Mouse (Mus musculus): ENCODE results near the gene Sfxn2. TPM values are rescaled to one million over a fixed set of nuclear protein-coding genes. Genes with fewer than 3 reads are reported as not detected.

Sfxn2 gene
- total RNA-seq (2022), result 1 to 10 TPM; 4.3 to 5.6 (median 4.8) TPM

DNA sequence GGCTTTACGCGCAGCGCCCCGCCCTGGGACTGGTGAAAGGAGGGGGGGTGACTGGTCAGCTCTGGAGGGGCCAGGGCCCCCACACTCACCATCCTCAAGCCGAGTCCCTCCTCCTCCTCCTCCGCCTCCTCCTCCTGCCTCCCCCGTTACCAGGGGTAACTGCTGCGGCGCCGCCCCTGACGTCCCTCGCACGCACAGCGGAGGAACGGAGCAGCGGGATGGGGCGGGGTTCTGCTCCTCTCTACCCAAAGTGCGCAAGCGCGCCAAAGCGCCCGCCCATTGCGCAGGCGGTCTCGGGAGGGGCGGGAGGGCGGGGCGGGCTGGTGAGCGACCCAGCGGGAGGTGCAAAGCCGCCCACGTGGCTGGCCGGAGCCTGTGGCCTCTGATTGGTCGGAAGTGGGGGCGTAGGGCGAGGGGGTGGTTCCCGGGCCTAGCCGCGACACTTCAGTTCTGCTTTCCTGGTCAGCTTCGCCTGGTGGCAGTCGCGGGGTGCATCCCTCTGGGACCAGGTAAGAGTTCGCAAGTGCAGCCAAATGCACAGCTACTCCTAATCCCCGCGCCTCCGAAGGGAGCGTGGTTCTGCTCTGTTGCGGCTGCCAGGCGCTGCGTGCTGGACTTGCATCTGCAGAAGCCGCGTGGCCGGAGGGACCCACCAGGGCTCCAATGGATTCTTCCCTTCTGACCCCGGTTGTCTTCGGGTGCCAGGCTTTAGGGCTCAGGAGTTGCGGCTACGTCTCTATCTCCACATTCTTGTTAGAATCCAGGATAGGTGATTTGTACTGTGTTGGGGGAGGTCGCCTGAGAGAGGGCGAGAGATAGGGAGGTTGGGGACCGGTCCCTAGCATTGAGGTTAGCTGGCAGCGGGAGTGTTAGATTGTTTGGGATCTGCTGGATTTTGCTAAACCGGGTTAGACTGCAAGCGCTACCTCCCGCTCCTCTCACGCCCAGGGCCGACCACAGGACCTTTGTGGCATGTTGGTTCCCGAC lies at the start of gene Sfxn2, which contains the start of gene Arl3:
Gene Sfxn2 (plus strand): TSS at position 415 of the 987 bp plus-strand sequence.
Gene Arl3 (minus strand): TSS at position 248 of the 987 bp plus-strand sequence.
- peak; percentile 79 to 94 for DNase-seq (ENCODE audit: low spot score in 2 of 2)

- DNase-seq (ENCODE audit: low spot score in 2 of 2), result peak in 1 of 2 experiments; percentile 91
Measured at GRCm38 (mm10) chr19:46523480-46524151, 49.5 kb upstream of the Sfxn2 start.

GRCm38 (mm10) chr19:46524152-46524544 lies 49.0 kb upstream of the Sfxn2 start:
- DNase-seq (ENCODE audit: low spot score in 2 of 2), result no peak

DNA sequence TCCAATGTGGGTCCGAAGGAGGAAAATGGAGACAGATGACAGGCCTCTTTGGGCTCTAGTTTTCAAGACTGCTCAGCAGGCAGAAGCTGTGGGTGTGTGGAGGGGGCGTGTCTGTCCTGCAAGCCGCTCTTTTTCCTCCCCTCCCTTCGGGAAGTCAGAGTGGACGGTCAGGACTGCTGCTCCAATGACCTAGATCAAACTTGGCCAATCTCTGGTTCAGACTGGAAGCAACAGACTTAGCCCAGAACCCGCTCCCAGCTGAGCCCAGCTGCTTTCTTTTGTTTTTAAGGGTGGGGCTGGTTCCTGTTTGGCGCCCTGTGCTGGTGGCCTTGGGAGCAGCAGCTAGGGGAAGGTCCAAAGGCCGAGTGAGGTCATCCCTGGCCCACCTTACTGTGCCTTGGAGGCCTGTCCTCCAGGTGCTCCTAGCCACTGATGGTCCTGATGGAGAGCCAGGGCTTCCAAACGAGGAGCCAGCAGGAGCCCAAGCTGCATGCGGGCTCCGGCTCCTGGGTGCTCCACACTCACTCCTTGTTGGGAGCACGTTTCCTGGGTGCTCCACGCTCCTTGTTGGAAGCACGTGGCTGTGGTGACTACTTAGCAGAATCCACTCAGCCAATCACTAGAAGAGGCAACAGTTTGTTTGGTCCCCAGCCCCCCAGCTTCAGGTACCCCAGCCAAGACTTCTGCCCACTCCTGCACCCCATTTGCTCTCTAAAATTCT lies 48.4 kb upstream of the Sfxn2 start:
- DNase-seq (ENCODE audit: low spot score in 2 of 2), result no peak

- DNase-seq (ENCODE audit: low spot score in 2 of 2), result no peak
Measured at GRCm38 (mm10) chr19:46525691-46526631, 47.2 kb upstream of the Sfxn2 start.

GRCm38 (mm10) chr19:46527632-46528528 lies 45.3 kb upstream of the Sfxn2 start:
- DNase-seq (ENCODE audit: low spot score in 2 of 2), result no peak

DNA sequence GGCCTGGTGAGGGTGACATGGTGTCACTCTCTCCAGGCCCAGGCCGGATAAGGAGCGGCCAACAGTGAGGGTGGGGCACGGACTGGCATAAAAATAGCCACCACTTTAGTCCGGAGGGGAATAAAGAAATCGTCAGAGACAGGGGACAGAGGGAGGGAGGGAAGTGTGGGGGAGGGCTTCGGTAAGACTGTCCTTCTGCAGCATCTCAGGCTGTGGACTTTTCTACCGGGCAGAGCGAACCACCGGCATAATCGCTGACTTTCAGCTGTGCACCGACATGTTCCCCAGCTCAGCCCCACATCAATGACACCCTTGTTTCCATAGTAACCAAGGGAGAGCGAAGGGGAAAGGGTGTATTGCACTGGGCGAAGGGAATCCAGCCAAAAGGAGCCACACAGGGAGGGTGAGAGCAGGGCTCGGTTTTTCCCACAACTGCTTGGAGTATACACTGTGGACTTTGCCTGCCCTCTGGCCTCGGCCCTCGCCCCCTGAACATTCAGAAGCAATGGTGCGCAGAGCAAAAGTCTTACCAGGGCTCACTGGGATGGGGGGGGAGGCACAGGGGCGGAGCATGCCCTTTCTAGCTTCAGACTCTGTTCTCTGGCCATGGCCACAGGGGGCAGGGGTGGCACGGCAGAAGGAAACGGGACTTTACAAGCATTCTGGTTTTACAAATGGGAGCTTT lies 44.5 kb upstream of the Sfxn2 start:
- no peak for DNase-seq (ENCODE audit: low spot score in 2 of 2)

- no peak for DNase-seq (ENCODE audit: low spot score in 2 of 2)
Measured at GRCm38 (mm10) chr19:46529601-46530448, 43.3 kb upstream of the Sfxn2 start.

DNA sequence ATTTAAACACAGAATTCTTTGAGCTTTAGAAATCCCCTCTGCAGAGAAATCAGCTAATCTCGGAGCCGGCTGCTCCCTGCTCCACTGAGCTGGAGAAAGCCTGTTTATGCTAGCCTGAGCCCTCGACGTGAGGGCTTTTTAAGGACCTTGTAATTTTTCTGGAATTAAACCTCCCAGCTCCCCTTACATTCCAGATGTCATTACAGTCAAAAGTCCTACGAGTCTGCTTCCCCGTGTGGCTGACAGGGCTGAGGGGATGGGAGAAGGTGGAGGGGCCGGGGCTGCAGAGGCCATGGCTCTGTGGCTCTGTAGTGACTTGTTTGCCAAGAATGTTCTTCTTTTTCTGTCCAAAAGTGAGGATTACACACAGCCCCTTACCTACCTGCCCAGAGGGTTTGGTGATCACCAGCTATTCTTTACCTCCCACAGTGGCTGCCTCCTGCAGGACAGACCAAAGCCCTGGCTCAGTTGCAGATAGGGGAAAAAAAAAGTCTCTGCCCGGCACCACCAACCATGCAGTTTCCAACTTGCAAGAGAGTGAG lies 42.6 kb upstream of the Sfxn2 start:
- no peak for DNase-seq (ENCODE audit: low spot score in 2 of 2)

- no peak for DNase-seq (ENCODE audit: low spot score in 2 of 2)
Measured at GRCm38 (mm10) chr19:46531071-46532030, 41.8 kb upstream of the Sfxn2 start.

DNA sequence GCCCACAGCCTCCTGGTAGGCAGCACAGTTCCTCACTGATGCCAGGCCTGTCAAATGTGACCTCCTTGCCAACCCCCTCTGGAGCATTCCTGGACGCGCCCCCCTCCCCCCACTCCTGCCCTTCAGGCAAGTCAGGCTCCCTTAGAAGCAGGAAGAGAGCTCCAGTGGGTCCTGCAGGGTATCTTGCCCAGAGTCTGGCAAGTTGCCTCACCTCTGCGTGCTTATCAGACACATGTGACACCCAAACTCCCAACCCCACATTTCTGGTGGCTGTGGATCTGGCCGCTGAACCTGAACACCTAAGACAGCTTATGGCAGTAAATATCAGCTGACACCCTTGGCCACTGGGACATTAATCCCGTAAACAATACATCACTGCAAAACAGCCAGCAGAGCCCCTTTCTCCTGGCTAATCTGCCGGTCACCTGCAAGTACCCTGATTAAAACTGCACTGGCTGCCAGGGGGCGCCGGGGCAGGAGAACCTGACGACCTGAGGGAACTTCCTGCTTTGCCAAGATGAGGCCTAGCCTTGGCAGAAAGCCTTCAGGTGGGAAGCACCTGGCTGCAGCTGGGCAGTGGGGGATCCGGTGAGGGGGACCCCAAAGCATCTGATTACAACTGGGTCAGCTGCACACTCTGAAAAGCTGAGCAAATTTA lies 41.0 kb upstream of the Sfxn2 start:
- no peak for DNase-seq (ENCODE audit: low spot score in 2 of 2)

- no peak for DNase-seq (ENCODE audit: low spot score in 2 of 2)
Measured at GRCm38 (mm10) chr19:46533066-46533465, 40.1 kb upstream of the Sfxn2 start.

- DNase-seq (ENCODE audit: low spot score in 2 of 2), result no peak
Measured at GRCm38 (mm10) chr19:46533525-46533924, 39.6 kb upstream of the Sfxn2 start.

- no peak for DNase-seq (ENCODE audit: low spot score in 2 of 2)
Measured at GRCm38 (mm10) chr19:46534542-46535098, 38.5 kb upstream of the Sfxn2 start.

GRCm38 (mm10) chr19:46537357-46537756 lies 35.8 kb upstream of the Sfxn2 start:
- no peak for DNase-seq (ENCODE audit: low spot score in 2 of 2)

DNA sequence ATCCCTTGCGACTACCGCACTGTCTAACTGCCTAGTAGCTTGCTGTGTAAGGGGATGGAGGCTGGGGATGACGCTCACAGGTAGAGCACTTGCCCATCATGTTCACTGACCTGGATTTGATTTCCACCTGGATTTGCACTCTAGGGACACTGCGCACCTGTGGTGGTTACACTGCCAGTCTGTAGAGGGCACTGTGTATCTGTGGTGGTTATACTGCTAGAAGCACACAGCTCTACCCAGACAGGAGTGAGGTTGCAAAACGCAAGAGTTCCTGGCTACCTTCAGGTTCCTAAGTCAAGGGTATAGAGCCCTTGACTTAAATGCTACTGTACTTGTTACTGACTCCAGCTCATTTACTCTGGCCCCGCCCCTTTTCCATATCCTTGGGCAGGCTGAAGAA lies 35.0 kb upstream of the Sfxn2 start:
- DNase-seq (ENCODE audit: low spot score in 2 of 2), result no peak
